15 mouse cellular contexts compared by ENCODE assay signal in the genomic region with DNA sequence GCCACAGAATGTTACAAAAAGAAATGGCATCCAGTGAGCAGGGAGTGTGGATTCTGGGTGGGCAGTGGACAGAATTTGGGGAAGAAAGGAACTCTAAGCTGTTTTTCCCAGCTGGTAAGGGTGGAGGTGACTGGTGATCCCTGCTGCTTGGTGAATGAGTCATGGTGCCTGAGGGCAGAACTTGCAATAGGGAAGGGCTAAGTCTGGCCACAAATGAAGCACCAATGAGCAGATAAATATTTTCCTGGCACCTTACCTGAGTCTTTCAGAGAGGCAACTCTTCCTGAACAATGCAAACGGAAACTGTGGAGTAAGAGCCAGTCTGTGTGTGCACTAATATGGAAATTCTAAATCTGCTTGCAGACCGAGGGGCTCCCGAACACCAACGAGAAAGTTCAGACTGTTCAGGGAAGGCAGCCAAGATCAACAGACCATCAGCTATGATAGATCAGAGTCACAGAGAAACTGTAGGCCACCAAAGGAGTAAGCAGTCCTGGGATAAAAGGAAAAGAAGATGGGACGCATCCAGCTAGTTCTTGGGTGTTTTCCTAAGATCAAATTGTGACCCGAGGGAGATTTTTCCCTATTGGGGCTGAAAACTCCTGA. TPM values are rescaled to one million over a fixed set of nuclear protein-coding genes. Genes with fewer than 3 reads are reported as not detected.
DNase-seq lines count a peak whose midpoint lies in the region; ATAC-seq lines count a peak whose summit lies in the region.
"Had no signal": no experiment of that assay in that cellular context is flagged by ENCODE, and none has a peak within 500 bp of the region (broad histone marks: within the 10 kb centered on the region; RNA-seq: fewer than 3 reads in every experiment).

No protein-coding gene starts in this region.

- peak; percentile 30 for DNase-seq in kidney, adult 11 months
- no peak for DNase-seq in kidney, adult 18-20 months
- DNase-seq in adrenal gland, postnatal 10 days, result peak; percentile 27
- peak; percentile 41 for DNase-seq in lung, postnatal 36 days
- DNase-seq in embryo, embryonic 10 days (ENCODE audit: low spot score), result no peak
- DNase-seq in cerebellum, postnatal 36 days, result no peak
- no peak for DNase-seq in forebrain, embryonic 11.5 days (ENCODE audit: low spot score)
- DNase-seq: cerebellum, adult 8-10 months; gastrocnemius, postnatal 25 days; retina, postnatal 1 day had no signal

- no peaks in the 10 kb centered on the region for H3K9me3 ChIP-seq in kidney, embryonic 15.5 days (replicated peaks)
- no peaks in the 10 kb centered on the region for H3K9me3 ChIP-seq in forebrain, embryonic 11.5 days (ENCODE audit: control insufficient read depth, low read length)

- H3K4me2 ChIP-seq in kidney, embryonic 15.5 days, result no peak overlapping the region
- no peak overlapping the region for H3K4me2 ChIP-seq in forebrain, embryonic 11.5 days (ENCODE audit: low read depth, low read length, severe bottlenecking)
- H3K4me2 ChIP-seq: hindbrain, embryonic 14.5 days had no signal

- no peak overlapping the region for H3K9ac ChIP-seq in kidney, embryonic 15.5 days
- H3K9ac ChIP-seq in forebrain, embryonic 11.5 days (ENCODE audit: low read length), result no peak overlapping the region
- H3K9ac ChIP-seq: hindbrain, embryonic 14.5 days had no signal

- H3K36me3 ChIP-seq in kidney, embryonic 15.5 days, result peaks cover 18% of the 10 kb centered on the region
- H3K36me3 ChIP-seq in forebrain, embryonic 11.5 days (ENCODE audit: control insufficient read depth, insufficient read depth, low read length), result no peaks in the 10 kb centered on the region

- H3K27ac ChIP-seq in kidney, embryonic 15.5 days, result peak overlapping the region; percentile 51; the same call in 1 of the 2 replicates
- no peak overlapping the region for H3K27ac ChIP-seq in forebrain, embryonic 11.5 days (ENCODE audit: low read depth, low read length)
- H3K27ac ChIP-seq: hindbrain, embryonic 14.5 days; macrophage had no signal

- peaks cover 28% of the 10 kb centered on the region for H3K4me1 ChIP-seq in kidney, embryonic 15.5 days
- no peaks in the 10 kb centered on the region for H3K4me1 ChIP-seq in forebrain, embryonic 11.5 days (replicated peaks; ENCODE audit: control insufficient read depth, insufficient read depth, low read length)

- ATAC-seq in kidney, embryonic 15.5 days (replicated peaks; ENCODE audit: low FRiP score), result peak; percentile 36; the same call in 1 of the 2 replicates
- ATAC-seq in forebrain, embryonic 11.5 days (replicated peaks; ENCODE audit: low FRiP score), result no peak
- ATAC-seq: activated CD4-positive, CD25-positive, alpha-beta regulatory T cell, adult 4 months had no signal

- H3K4me3 ChIP-seq in kidney, embryonic 15.5 days (replicated peaks), result no peak overlapping the region
- no peak overlapping the region for H3K4me3 ChIP-seq in forebrain, embryonic 11.5 days (ENCODE audit: low read depth, low read length)

- no peaks in the 10 kb centered on the region for H3K27me3 ChIP-seq in kidney, embryonic 15.5 days
- H3K27me3 ChIP-seq in forebrain, embryonic 11.5 days (ENCODE audit: control insufficient read depth, insufficient read depth, low read length), result no peaks in the 10 kb centered on the region

- WGBS in kidney, embryonic 15.5 days, result 45% methylated on average over 6 of the region's 6 CpGs
- WGBS in forebrain, embryonic 11.5 days, result 84% methylated on average over 6 of the region's 6 CpGs

RNA-seq across cellular contexts. Expression of gene Nobox, which starts 16.8 kb away (rescaled TPM):
- not detected for total RNA-seq in adrenal gland, postnatal 10 days (2021)
- not detected in 2 replicates for polyA plus RNA-seq in kidney, embryonic 15.5 days (2015; fragmentation: Nextera tagmentation; extraction: Ambion mirVana)
- not detected in 2 replicates for polyA plus RNA-seq in forebrain, embryonic 11.5 days (2014; fragmentation: Nextera tagmentation; extraction: Ambion mirVana)
- total RNA-seq: gastrocnemius, postnatal 25 days; left cerebral cortex, postnatal 10 days had no signal
- polyA plus RNA-seq: activated CD4-positive, CD25-positive, alpha-beta regulatory T cell, adult 4 months; hindbrain, embryonic 14.5 days; macrophage had no signal

RNA-seq across cellular contexts. Expression of gene Arhgef5, which starts 27.2 kb away (rescaled TPM):
- 10 to 100 TPM; 11.6 to 15.4 TPM for total RNA-seq in adrenal gland, postnatal 10 days (2021)
- 13.9 and 16.7 TPM in 2 replicates for polyA plus RNA-seq in kidney, embryonic 15.5 days (2015; fragmentation: Nextera tagmentation; extraction: Ambion mirVana)
- polyA plus RNA-seq in forebrain, embryonic 11.5 days (2014; fragmentation: Nextera tagmentation; extraction: Ambion mirVana), result 2.2 and 2.9 TPM in 2 replicates

Comparison
In these comparisons a context has a peak if more than half of its experiments do, and no peak if none do; other contexts are left out.
1. DNase-seq: peak in kidney, adult 11 months (single experiment), adrenal gland, postnatal 10 days (single experiment) and lung, postnatal 36 days (single experiment); none in kidney, adult 18-20 months (single experiment), embryo, embryonic 10 days (single experiment), cerebellum, postnatal 36 days (0 of 2) and forebrain, embryonic 11.5 days (single experiment).